Mouse (Mus musculus) heart, adult 18-20 months (tissue): ENCODE measurements around the gene Slc2a9. TPM values are rescaled to one million over a fixed set of nuclear protein-coding genes. Genes with fewer than 3 reads are reported as not detected.

Source experiments
- DNase-seq, 2 experiments: peaks; one replicate each; pipeline ENCODE4 v3.0.0; 2021 to 2022; ENCODE audit warnings: mixed read lengths in 1 of 2
- total RNA-seq, 2 experiments: library from RNA; stranded (reverse); gene quantifications; 2 replicates each; pipeline ENCODE4 v1.2.3; 2021

The Slc2a9 gene
- total RNA-seq, 2 experiments from 2014 or later, result 1.6 to 2.0 TPM

GRCm38 (mm10) chr5:38372369-38372768 is 130.6 kb downstream of the Slc2a9 start:
- no peak for DNase-seq

- no peak for DNase-seq
Observed at GRCm38 (mm10) chr5:38371308-38371707, 131.6 kb downstream of the Slc2a9 start.

GRCm38 (mm10) chr5:38366650-38367470 is 136.1 kb downstream of the Slc2a9 start:
- peak; percentile 53 for DNase-seq

- no peak for DNase-seq
Observed at GRCm38 (mm10) chr5:38365521-38365920, 137.4 kb downstream of the Slc2a9 start.

- no peak for DNase-seq
Observed at GRCm38 (mm10) chr5:38364396-38364795, 138.5 kb downstream of the Slc2a9 start.

GRCm38 (mm10) chr5:38359716-38360115 is 143.2 kb downstream of the Slc2a9 start:
- no peak for DNase-seq

- no peak for DNase-seq
Observed at GRCm38 (mm10) chr5:38356927-38357326, 146.0 kb downstream of the Slc2a9 start.

- no peak for DNase-seq
Observed at GRCm38 (mm10) chr5:38350351-38350929, 152.5 kb downstream of the Slc2a9 start.

GRCm38 (mm10) chr5:38346646-38347432 is 156.1 kb downstream of the Slc2a9 start:
- DNase-seq, result peak in 1 of 2 experiments; percentile 15

- no peak for DNase-seq
Observed at GRCm38 (mm10) chr5:38343101-38343500, 159.8 kb downstream of the Slc2a9 start.

- DNase-seq, result no peak
Observed at GRCm38 (mm10) chr5:38334582-38334981, 168.4 kb downstream of the Slc2a9 start.

- no peak for DNase-seq
Observed at GRCm38 (mm10) chr5:38333381-38333780, 169.6 kb downstream of the Slc2a9 start.

- no peak for DNase-seq
Observed at GRCm38 (mm10) chr5:38318966-38319786, 183.8 kb downstream of the Slc2a9 start, which contains the start of gene Drd5. TSS of gene Drd5 (plus strand) at chr5:38319367.

- DNase-seq, result no peak
Observed at GRCm38 (mm10) chr5:38309795-38310194, 193.1 kb downstream of the Slc2a9 start.

GRCm38 (mm10) chr5:38308873-38309272 is 194.1 kb downstream of the Slc2a9 start:
- peak; percentile 42 to 63 for DNase-seq

- DNase-seq, result peak; percentile 86 to 95
Observed at GRCm38 (mm10) chr5:38307255-38308101, 195.5 kb downstream of the Slc2a9 start.

GRCm38 (mm10) chr5:38305241-38305640 is 197.7 kb downstream of the Slc2a9 start:
- no peak for DNase-seq

- no peak for DNase-seq
Observed at GRCm38 (mm10) chr5:38302651-38303050, 200.3 kb downstream of the Slc2a9 start.

GRCm38 (mm10) chr5:38301761-38302411 is 201.1 kb downstream of the Slc2a9 start:
- no peak for DNase-seq
